Comparison of ENCODE assay signal across 39 mouse cellular contexts in genomic region chr13:22831248-22831647, GRCm38 (mm10). TPM values are rescaled to one million over a fixed set of nuclear protein-coding genes. Genes with fewer than 3 reads are reported as not detected.
"Had no signal": no experiment of that assay in that cellular context is flagged by ENCODE, and none has a peak within 500 bp of the region (broad histone marks: within the 10 kb centered on the region; RNA-seq: fewer than 3 reads in every experiment).

Gene Vmn1r210, minus strand, starts transcription at chr13:22831348.

- H3K27me3 ChIP-seq: heart, embryonic 13.5 days; heart, embryonic 15.5 days; hindbrain, embryonic 12.5 days; intestine, embryonic 15.5 days; limb, embryonic 13.5 days; limb, embryonic 15.5 days; liver, embryonic 12.5 days had no signal

- H3K27ac ChIP-seq: gastrocnemius, adult 2 months; heart, adult 2 months; heart, embryonic 13.5 days; heart, embryonic 15.5 days; hindbrain, embryonic 12.5 days; hindbrain, embryonic 14.5 days; intestine, embryonic 15.5 days; layer of hippocampus, adult 2 months; left cerebral cortex, adult 2 months; limb, embryonic 13.5 days; limb, embryonic 15.5 days; liver, embryonic 12.5 days; liver, embryonic 14.5 days had no signal

- H3K9ac ChIP-seq: heart, embryonic 13.5 days; heart, embryonic 15.5 days; hindbrain, embryonic 12.5 days; hindbrain, embryonic 14.5 days; intestine, embryonic 15.5 days; limb, embryonic 13.5 days; limb, embryonic 15.5 days; liver, embryonic 12.5 days; liver, embryonic 14.5 days had no signal

- ATAC-seq: hindbrain, embryonic 16.5 days; inflammation-experienced regulatory T-cells, adult 6 months; intestine, embryonic 15.5 days; intestine, postnatal 0 days; liver, embryonic 12.5 days had no signal

- H3K4me1 ChIP-seq: heart, embryonic 13.5 days; heart, embryonic 15.5 days; hindbrain, embryonic 12.5 days; intestine, embryonic 15.5 days; limb, embryonic 13.5 days; limb, embryonic 15.5 days; liver, embryonic 12.5 days had no signal

- H3K4me3 ChIP-seq: gastrocnemius, adult 2 months; heart, adult 2 months; heart, embryonic 13.5 days; heart, embryonic 15.5 days; hindbrain, embryonic 12.5 days; intestine, embryonic 15.5 days; layer of hippocampus, adult 2 months; left cerebral cortex, adult 2 months; limb, embryonic 13.5 days; limb, embryonic 15.5 days; liver, embryonic 12.5 days had no signal

- H3K36me3 ChIP-seq: heart, embryonic 13.5 days; heart, embryonic 15.5 days; hindbrain, embryonic 12.5 days; intestine, embryonic 15.5 days; limb, embryonic 13.5 days; limb, embryonic 15.5 days; liver, embryonic 12.5 days had no signal

- H3K4me2 ChIP-seq: heart, embryonic 11.5 days; heart, embryonic 13.5 days; heart, embryonic 15.5 days; hindbrain, embryonic 12.5 days; hindbrain, embryonic 14.5 days; intestine, embryonic 15.5 days; limb, embryonic 13.5 days; limb, embryonic 15.5 days; liver, embryonic 12.5 days had no signal

- DNase-seq: gastrocnemius, adult 2 months; gastrocnemius, postnatal 10 days; gastrocnemius, postnatal 25 days; heart, adult 11 months; heart, adult 2 months; heart, postnatal 14 days; heart, postnatal 36 days; kidney, adult 18-20 months; kidney, adult 8-10 months; kidney, postnatal 10 days; kidney, postnatal 25 days; kidney, postnatal 4 days; left cerebral cortex, postnatal 4 days had no signal

- H3K9me3 ChIP-seq: heart, embryonic 13.5 days; heart, embryonic 15.5 days; hindbrain, embryonic 12.5 days; intestine, embryonic 15.5 days; limb, embryonic 13.5 days; limb, embryonic 15.5 days; liver, embryonic 12.5 days had no signal

RNA-seq across cellular contexts. Expression of gene Vmn1r210, which starts in this region (rescaled TPM):
- total RNA-seq: gastrocnemius, adult 2 months; gastrocnemius, postnatal 10 days; gastrocnemius, postnatal 25 days; gastrocnemius, postnatal 4 days; heart, adult 2 months; heart, postnatal 14 days; heart, postnatal 36 days; hematopoietic stem cell, adult 5-6 weeks; layer of hippocampus, adult 2 months; layer of hippocampus, postnatal 10 days; layer of hippocampus, postnatal 25 days; left cerebral cortex, adult 2 months; left cerebral cortex, postnatal 10 days; left cerebral cortex, postnatal 25 days; left cerebral cortex, postnatal 4 days; liver, adult 2 months had no signal
- polyA plus RNA-seq: heart, adult 2 months; heart, embryonic 11.5 days; heart, embryonic 13.5 days; heart, embryonic 15.5 days; heart, postnatal 0 days; hindbrain, embryonic 12.5 days; hindbrain, embryonic 14.5 days; hindbrain, embryonic 16.5 days; inflammation-experienced regulatory T-cells, adult 6 months; intestine, embryonic 15.5 days; intestine, postnatal 0 days; kidney, embryonic 14.5 days; kidney, embryonic 16.5 days; limb, embryonic 11.5 days; limb, embryonic 13.5 days; limb, embryonic 15.5 days; liver, adult 2 months; liver, embryonic 12.5 days; liver, embryonic 14.5 days had no signal
